Mouse (Mus musculus): ENCODE measurements at regions not wholly inside any gene's neighbourhood (a gene's known extent, or its start where the extent isn't known, plus 50 kb on each side); places are given as distances from the start of the nearest gene placed in this dataset.

DNA sequence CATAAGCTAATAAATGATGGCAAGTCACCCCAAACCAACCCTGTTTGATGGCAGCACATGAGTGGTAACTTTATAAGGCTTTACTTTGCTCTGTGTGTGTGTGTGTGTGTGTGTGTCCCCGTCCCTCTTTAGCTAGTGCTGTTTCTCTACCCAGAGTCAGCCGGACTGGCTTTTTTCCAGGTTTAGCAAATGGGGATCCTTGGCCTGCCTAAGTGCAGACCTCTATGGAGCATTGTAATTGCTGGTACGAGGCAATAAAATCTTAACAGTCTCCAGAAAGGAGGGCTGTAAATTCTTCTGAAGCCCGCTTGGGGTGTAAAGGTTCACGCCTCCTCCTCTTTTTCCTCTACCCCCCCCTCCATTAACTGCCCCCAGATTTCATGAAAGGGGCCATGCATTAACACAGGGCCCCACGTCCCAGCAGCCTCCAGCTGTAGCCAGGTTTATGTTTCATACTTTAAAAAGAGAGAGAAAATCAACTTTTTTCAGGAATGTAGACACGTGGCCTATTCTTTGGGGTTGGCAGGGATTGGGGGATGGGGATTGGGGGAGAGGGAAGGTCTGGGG lies 57.6 kb upstream of the Nepro start:
- TF ChIP-seq CTCF (IDR thresholded peaks at IDR 0.05; ENCODE audit: borderline replicate concordance, extremely low read depth, insufficient read depth, insufficient read length) (no peak), POLR2A (IDR thresholded peaks at IDR 0.05; ENCODE audit: borderline replicate concordance, extremely low read depth, insufficient read depth, insufficient read length, poor library complexity, severe bottlenecking) (no peak)
